Mouse (Mus musculus) heart, embryonic 16.5 days (tissue): ENCODE measurements around the gene Ppp1r1b. TPM values are rescaled to one million over a fixed set of nuclear protein-coding genes. Genes with fewer than 3 reads are reported as not detected.

Experiments
- polyA plus RNA-seq: library from polyadenylated mRNA; unstranded; fragments of >200 nt; fragmentation: Nextera tagmentation; extraction: Ambion mirVana; gene quantifications from 2 replicates; pipeline ENCODE4 v1.2.1, GENCODE M21; 2015

The Ppp1r1b gene
- polyA plus RNA-seq, 1 experiment from 2014 or later = 74.0 TPM

Other genes starting within 250 kb of the Ppp1r1b start
- 14.9 and 15.9 TPM in 2 replicates for gene Fbxl20, start 198.0 kb upstream of the Ppp1r1b start, polyA plus RNA-seq
- 45.7 and 49.2 TPM in 2 replicates for gene Med1, start 155.1 kb upstream of the Ppp1r1b start, polyA plus RNA-seq
- 6.2 and 6.4 TPM in 2 replicates for gene Cdk12, start 145.3 kb upstream of the Ppp1r1b start, polyA plus RNA-seq
- gene Neurod2, start 18.8 kb upstream of the Ppp1r1b start, polyA plus RNA-seq = not detected in 2 replicates
- 43.0 and 43.2 TPM in 2 replicates for gene Stard3, start 10.0 kb downstream of the Ppp1r1b start, polyA plus RNA-seq
- 175 TPM in 2 replicates for gene Tcap, start 35.4 kb downstream of the Ppp1r1b start, polyA plus RNA-seq
- gene Pnmt, start 38.0 kb downstream of the Ppp1r1b start, polyA plus RNA-seq = 0.37 and 0.39 TPM in 2 replicates
- 18.0 and 19.0 TPM in 2 replicates for gene Pgap3, start 52.1 kb downstream of the Ppp1r1b start, polyA plus RNA-seq
- gene Erbb2, start 64.1 kb downstream of the Ppp1r1b start, polyA plus RNA-seq = 34.1 and 41.9 TPM in 2 replicates
- gene Mien1, start 90.6 kb downstream of the Ppp1r1b start, polyA plus RNA-seq = 100 and 115 TPM in 2 replicates
- gene Grb7, start 98.0 kb downstream of the Ppp1r1b start, polyA plus RNA-seq = 1.9 and 4.3 TPM in 2 replicates
- 1.0 and 4.0 TPM in 2 replicates for gene Ikzf3, start 197.6 kb downstream of the Ppp1r1b start, polyA plus RNA-seq
- 0.42 and 0.62 TPM in 2 replicates for gene Zpbp2, start 202.7 kb downstream of the Ppp1r1b start, polyA plus RNA-seq
- gene Ormdl3, start 239.0 kb downstream of the Ppp1r1b start, polyA plus RNA-seq = 65.1 and 66.7 TPM in 2 replicates
- gene Lrrc3c, start 249.9 kb downstream of the Ppp1r1b start, polyA plus RNA-seq = not detected in 2 replicates